Mouse (Mus musculus): ENCODE measurements around the gene Eif2ak1. TPM values are rescaled to one million over a fixed set of nuclear protein-coding genes. Genes with fewer than 3 reads are reported as not detected.

The Eif2ak1 gene
- 10 to 100 TPM; 54.5 to 67.6 TPM for polyA plus RNA-seq (2017; shearing (Covaris generic))

DNA sequence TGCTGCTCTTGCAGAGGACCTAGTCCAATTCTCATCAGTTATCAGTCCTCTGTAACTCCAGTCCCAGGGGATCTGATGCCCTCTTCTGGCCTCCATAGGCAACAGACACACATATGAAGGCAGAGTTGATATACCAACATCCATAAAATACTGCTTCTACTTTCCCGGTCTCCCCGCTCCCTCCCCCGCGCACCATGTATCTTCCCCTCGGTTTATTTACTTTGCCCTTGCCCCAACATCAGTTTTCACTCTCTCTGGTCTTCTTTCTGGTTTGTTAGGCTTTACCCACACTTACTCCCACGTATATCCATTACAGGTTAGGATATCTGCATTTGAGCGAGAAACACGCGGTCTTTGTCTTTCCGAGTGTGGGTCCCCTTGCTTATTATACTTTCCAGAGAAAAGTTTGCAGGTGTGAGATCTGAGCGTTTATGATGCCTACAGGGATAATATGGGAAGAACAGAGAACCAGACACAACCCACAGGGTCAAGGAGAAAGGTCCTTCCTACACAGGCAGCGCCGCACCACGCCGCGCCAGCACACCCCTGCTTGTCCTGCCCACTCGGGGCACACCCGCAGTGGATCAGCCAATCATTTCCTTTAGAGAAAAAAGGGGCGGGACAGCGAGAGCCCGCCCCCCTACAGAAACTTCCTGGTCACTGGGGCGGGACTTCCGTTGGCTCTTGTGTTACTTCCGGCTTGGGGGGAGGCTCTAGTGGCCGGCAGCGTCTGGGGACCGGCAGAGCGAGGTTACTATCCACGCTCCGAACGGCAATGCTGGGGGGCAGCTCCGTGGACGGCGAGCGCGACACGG, at the start of gene Eif2ak1:
Gene Eif2ak1 (plus strand): TSS at position 673 of the 815 bp plus-strand sequence.

GRCm38 (mm10) chr5:143897635-143898330, 80.2 kb downstream of the Eif2ak1 start, which contains the start of gene Ankrd61:
Gene Ankrd61 (minus strand): TSS chr5:143897685.

GRCm38 (mm10) chr5:143909417-143910400, 92.1 kb downstream of the Eif2ak1 start, which contains the start of the genes Aimp2 and Pms2:
Gene Aimp2 (minus strand): TSS chr5:143909847.
Gene Pms2 (plus strand): TSS chr5:143909964.

GRCm38 (mm10) chr5:143927875-143928274, 110.3 kb downstream of the Eif2ak1 start, which contains the start of gene Gm42421:
Gene Gm42421 (plus strand): TSS chr5:143928175.

GRCm38 (mm10) chr5:143932831-143933230, 115.2 kb downstream of the Eif2ak1 start, which contains the start of gene Rsph10b:
Gene Rsph10b (plus strand): TSS chr5:143933035.

Other genes with a start within 250 kb of the Eif2ak1 start
- gene Cyth3, start 195.3 kb upstream of the Eif2ak1 start, polyA plus RNA-seq (2017; shearing (Covaris generic)) = 10 to 100 TPM; 60.0 to 95.6 TPM
- 10 to 100 TPM; 21.3 to 24.5 TPM for gene Usp42, start 85.5 kb upstream of the Eif2ak1 start, polyA plus RNA-seq (2017; shearing (Covaris generic))
- gene Ankrd61, start 79.9 kb downstream of the Eif2ak1 start, polyA plus RNA-seq (2017; shearing (Covaris generic)) = under 1 TPM in 1 of 2 experiments, not detected in 1; 0.60 TPM
- gene Aimp2, start 92.1 kb downstream of the Eif2ak1 start, polyA plus RNA-seq (2017; shearing (Covaris generic)) = 10 to 100 TPM; 50.2 to 59.8 TPM
- gene Pms2, start 92.2 kb downstream of the Eif2ak1 start, polyA plus RNA-seq (2017; shearing (Covaris generic)) = 10 to 100 TPM; 31.3 to 49.7 TPM
- gene Gm42421, start 110.4 kb downstream of the Eif2ak1 start, polyA plus RNA-seq (2017; shearing (Covaris generic)) = 1 to 10 TPM in 1 of 2 experiments, under 1 TPM in 1; 0.64 to 3.9 TPM
- 1 to 10 TPM in 1 of 2 experiments, under 1 TPM in 1; 0.34 to 1.5 TPM for gene Rsph10b, start 115.2 kb downstream of the Eif2ak1 start, polyA plus RNA-seq (2017; shearing (Covaris generic))
- 10 to 100 TPM; 62.8 to 71.5 TPM for gene Ccz1, start 197.1 kb downstream of the Eif2ak1 start, polyA plus RNA-seq (2017; shearing (Covaris generic))
- gene Ocm, start 208.9 kb downstream of the Eif2ak1 start, polyA plus RNA-seq (2017; shearing (Covaris generic)) = not detected

All from inflammation-experienced regulatory T-cells (primary cell).